Mouse (Mus musculus) C2C12 (cell line): ENCODE results near the gene Actg2.

Experiments
- CEBPB ChIP-seq: IDR thresholded peaks from one replicate; pipeline ENCODE4 v1.6.1; 2011; ENCODE audit warnings: low read depth, mild to moderate bottlenecking, control low read depth, moderate library complexity
- CTCF ChIP-seq: IDR thresholded peaks from one replicate; pipeline ENCODE4 v1.5.1; 2011; ENCODE audit not compliant: control insufficient read depth, insufficient read depth, insufficient read length
- FOSL1 ChIP-seq: IDR thresholded peaks from one replicate; pipeline ENCODE4 v1.8.0; 2011; ENCODE audit warnings: mild to moderate bottlenecking, low read length; ENCODE audit not compliant: poor library complexity, insufficient read depth, severe bottlenecking
- MAX ChIP-seq: IDR thresholded peaks from one replicate; pipeline ENCODE4 v1.6.1; 2011; ENCODE audit warnings: mild to moderate bottlenecking, control low read depth
- MYOD1 ChIP-seq: IDR thresholded peaks from one replicate; pipeline ENCODE4 v1.6.1; 2011; ENCODE audit warnings: low read depth; ENCODE audit not compliant: control insufficient read depth, insufficient read length
- MYOG ChIP-seq: IDR thresholded peaks from one replicate; pipeline ENCODE4 v1.6.1; 2011; ENCODE audit not compliant: control insufficient read depth, insufficient read length; ENCODE audit errors: extremely low read depth
- USF1 ChIP-seq: IDR thresholded peaks from one replicate; pipeline ENCODE4 v1.6.1; 2011; ENCODE audit warnings: low read depth, mild to moderate bottlenecking, control low read depth, moderate library complexity

DNA sequence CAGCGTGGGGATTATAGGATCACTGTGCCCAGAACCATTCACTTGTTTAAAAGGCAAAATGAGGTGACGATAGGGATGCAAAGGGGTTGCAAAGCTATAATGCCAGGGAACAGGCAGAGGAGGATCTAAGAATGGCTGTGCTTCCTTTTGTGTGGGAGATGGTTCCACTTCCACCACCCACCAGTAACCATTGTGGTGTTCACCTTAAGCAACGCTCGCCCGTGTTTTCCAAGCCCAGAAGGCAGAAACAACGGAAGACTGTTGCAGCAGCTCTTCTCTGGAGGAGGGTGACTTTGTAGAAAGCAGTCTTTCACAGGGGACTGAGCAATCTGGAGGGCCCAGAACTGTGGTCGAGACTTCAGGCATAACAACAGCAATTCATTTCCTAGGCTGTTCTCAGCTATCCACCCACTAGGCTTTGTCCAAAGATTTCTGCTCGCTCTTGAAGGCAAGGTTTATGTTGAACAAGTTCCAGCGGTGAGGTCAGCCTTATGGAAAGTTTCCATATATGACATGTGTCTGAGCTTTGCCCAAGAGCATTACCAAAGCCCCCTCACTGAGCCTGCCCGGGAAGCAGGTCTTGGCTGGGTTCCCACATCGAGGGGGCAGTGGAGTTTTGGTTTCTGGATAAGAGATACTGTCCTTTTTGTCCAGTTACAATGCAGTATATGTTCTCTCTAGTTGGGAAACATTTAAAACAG, 5.8 kb upstream of the Actg2 start:
- TF ChIP-seq USF1 (no peak), CTCF (no peak), MAX (no peak), CEBPB (no peak), FOSL1 (no peak), MYOG (no peak), MYOD1 (no peak)
